Mouse (Mus musculus): Measurements from ENCODE around the gene Znrf2.

DNA sequence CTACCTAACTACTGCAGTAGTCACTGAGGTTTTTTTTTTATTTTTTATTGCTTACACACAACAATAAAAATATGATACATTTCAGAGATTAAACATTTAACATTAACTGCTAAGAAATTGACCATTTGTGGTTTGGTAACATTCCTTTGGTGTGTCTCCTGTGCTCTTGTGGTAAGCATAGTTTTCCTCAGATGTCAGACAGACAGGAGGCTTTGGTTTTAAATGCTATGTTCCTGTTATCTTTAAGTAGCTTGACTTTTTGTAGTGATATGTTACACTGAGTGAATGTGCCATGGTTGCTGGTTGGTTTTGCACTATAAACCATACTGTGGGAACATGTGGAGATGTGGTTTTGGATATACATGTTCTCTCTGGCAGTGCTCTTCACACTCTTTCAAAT lies 19.9 kb downstream of the Znrf2 start:
- TF ChIP-seq ELF1 (IDR thresholded peaks at IDR 0.05; ENCODE audit: low read depth, low read length), result no peak
- no peak for TF ChIP-seq E2F4 (IDR thresholded peaks at IDR 0.05; ENCODE audit: borderline replicate concordance, low read depth, low read length)
- no peak for TF ChIP-seq CTCF (IDR thresholded peaks at IDR 0.05 in 2 of 3, conservative IDR thresholded peaks at IDR 0.05 in 1 of 3; ENCODE audit: control insufficient read depth in 1 of 3, insufficient read depth in 1 of 3, low read depth in 2 of 3, low read length in 3 of 3, poor library complexity in 1 of 3, severe bottlenecking in 1 of 3)
- no peak for TF ChIP-seq GATA1 (IDR thresholded peaks at IDR 0.05; ENCODE audit: low read depth, low read length)
- TF ChIP-seq MEF2A (IDR thresholded peaks at IDR 0.05; ENCODE audit: extremely low read depth, insufficient replicate concordance, low read depth, low read length, poor library complexity, severe bottlenecking), result no peak
- no peak for TF ChIP-seq UBTF (IDR thresholded peaks at IDR 0.05; ENCODE audit: borderline replicate concordance, insufficient read depth, low read depth, low read length)
- no peak for TF ChIP-seq POLR2AphosphoS5 (IDR thresholded peaks at IDR 0.05; ENCODE audit: borderline replicate concordance, low read depth, low read length)
- no peak for TF ChIP-seq POLR2A (IDR thresholded peaks at IDR 0.05; ENCODE audit: control insufficient read depth in 1 of 2, insufficient read depth in 1 of 2, low read depth in 1 of 2, low read length in 2 of 2, poor library complexity in 1 of 2)
- no peak for TF ChIP-seq GABPA (IDR thresholded peaks at IDR 0.05; ENCODE audit: low read depth, low read length)
- TF ChIP-seq MYC (IDR thresholded peaks at IDR 0.05; ENCODE audit: low read depth, low read length), result no peak
- no peak for TF ChIP-seq ZNF384 (IDR thresholded peaks at IDR 0.05; ENCODE audit: low read depth, low read length)
- TF ChIP-seq ZKSCAN1 (IDR thresholded peaks at IDR 0.05; ENCODE audit: low read depth, low read length), result no peak
